Mouse (Mus musculus) brain, embryonic 14.5 days (tissue): Measurements from ENCODE around the gene Defb33. TPM values are rescaled to one million over a fixed set of nuclear protein-coding genes. Genes with fewer than 3 reads are reported as not detected.

Experiments used
- DNase-seq: peaks from one replicate; pipeline ENCODE4 v3.0.0-alpha.2; 2011; ENCODE audit warnings: low read depth
- CTCF ChIP-seq: fragments of 200-500 bp; IDR thresholded peaks from 2 replicates; pipeline ENCODE4 v1.5.1; 2012; ENCODE audit warnings: inconsistent platforms, mild to moderate bottlenecking, moderate library complexity, borderline replicate concordance; ENCODE audit not compliant: insufficient read depth, insufficient read length; ENCODE audit errors: extremely low read depth
- POLR2A ChIP-seq: fragments of 200-500 bp; IDR thresholded peaks from 2 replicates; pipeline ENCODE4 v1.6.1; 2012; ENCODE audit warnings: mild to moderate bottlenecking, inconsistent platforms, borderline replicate concordance; ENCODE audit not compliant: poor library complexity, insufficient read depth, insufficient read length, severe bottlenecking; ENCODE audit errors: extremely low read depth
- polyA plus RNA-seq: library from polyadenylated mRNA; depleted of rRNA; stranded (reverse); fragments of >200 nt; gene quantifications from 2 replicates; pipeline ENCODE4 v1.2.3, GENCODE M21; 2012; rRNA removed

Defb33 gene
- not detected in 2 replicates for polyA plus RNA-seq

DNA sequence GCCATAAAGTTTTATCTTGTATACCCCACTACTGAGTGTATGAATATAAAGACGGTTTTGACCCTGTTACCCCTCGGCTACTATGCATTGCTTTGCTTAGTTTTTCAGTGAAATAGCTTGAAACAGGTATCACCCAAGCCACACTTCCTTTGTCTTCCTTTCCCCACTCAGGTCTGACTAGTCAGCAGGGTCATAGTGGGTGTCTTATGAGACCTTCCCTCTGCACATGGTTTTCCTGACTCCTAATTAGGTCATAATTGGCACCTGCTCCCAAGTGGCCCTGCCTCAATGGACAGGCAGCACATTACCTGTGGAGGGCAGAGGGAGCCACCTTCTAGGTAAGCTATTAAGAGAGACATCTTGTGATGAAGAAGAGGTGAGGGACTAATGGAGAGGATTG lies at the start of gene Defb33:
Defb33 (plus strand) TSS at position 301 of the 400 bp plus-strand sequence.
- TF ChIP-seq POLR2A: no peak
- TF ChIP-seq CTCF: no peak

GRCm38 (mm10) chr8:20874608-20875007 lies 17.9 kb upstream of the Defb33 start:
- TF ChIP-seq POLR2A: no peak
- TF ChIP-seq CTCF: no peak
- DNase-seq: no peak

More for the DNA sequence above, at the start of gene Defb33:
- no peak for DNase-seq

DNA sequence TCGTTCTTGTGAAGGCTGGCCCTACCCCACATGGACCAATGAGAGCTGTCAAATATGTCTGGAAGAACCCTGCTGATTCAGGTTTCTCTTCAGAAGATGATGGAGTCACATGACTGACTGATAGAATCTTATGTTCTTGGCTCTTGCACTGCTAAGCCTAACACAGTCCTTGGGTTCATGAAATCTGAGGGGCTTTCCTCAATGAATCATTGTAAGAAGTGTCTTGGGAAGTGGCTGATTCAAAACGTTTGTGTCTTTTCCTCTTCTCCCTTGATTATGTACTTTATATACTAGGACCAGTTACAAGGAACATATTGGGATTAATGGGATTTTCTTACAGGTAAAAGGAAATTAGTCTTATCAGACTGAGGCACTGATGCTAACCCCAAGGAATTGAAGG lies 10.1 kb downstream of the Defb33 start, which contains the start of gene Gm15056:
Gm15056 (minus strand) TSS at position 101 of the 400 bp plus-strand sequence.
- DNase-seq: no peak
- TF ChIP-seq CTCF (no peak), POLR2A (no peak)

DNA sequence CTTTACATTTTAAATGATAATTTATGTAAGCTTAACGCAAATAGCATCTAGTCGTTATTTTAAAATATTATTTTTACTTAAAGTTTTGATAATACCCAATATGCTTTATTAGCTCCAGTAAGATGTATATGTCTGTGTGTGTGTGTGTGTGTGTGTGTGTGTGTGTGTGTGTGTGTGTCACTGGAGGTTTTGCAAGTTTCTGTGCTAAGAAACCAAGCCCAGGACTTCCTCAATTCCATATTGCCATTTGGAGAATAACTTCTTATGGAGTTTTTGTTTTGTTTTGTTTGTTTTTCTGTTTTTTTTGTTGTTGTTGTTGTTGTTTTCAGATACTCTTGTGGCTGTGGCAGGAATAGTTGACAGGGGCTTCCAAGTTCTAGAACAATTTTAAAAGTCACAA lies 14.7 kb downstream of the Defb33 start:
- DNase-seq: no peak
- TF ChIP-seq CTCF: no peak
- TF ChIP-seq POLR2A: no peak

DNA sequence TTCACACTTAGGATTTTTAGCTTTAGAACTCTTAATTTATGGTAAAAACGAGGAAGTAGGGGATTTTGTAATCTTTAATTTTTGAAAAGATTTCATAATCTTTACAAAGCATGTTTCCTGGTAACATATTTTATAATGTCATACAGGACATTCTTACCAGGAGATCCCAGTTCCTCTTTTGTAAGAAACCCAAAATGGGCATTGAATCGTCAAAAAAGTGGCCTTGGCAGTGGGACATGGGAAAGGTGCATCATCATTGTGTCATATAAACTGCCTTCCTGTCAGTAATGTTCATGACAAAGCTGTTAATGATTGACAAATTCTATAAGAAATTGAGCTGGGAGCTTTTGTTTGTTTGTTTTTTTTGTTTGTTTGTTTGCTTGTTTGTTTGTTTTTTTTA lies 15.8 kb downstream of the Defb33 start:
- TF ChIP-seq POLR2A (no peak), CTCF (no peak)
- no peak for DNase-seq

GRCm38 (mm10) chr8:20912288-20912687 lies 19.8 kb downstream of the Defb33 start:
- no peak for DNase-seq
- TF ChIP-seq POLR2A: no peak
- no peak for TF ChIP-seq CTCF

- no peak for TF ChIP-seq POLR2A
- TF ChIP-seq CTCF: no peak
- DNase-seq: no peak
Observed at GRCm38 (mm10) chr8:20921971-20922370, 29.5 kb downstream of the Defb33 start, which contains the start of gene Gm6040. Gm6040 (minus strand) TSS chr8:20922071.

DNA sequence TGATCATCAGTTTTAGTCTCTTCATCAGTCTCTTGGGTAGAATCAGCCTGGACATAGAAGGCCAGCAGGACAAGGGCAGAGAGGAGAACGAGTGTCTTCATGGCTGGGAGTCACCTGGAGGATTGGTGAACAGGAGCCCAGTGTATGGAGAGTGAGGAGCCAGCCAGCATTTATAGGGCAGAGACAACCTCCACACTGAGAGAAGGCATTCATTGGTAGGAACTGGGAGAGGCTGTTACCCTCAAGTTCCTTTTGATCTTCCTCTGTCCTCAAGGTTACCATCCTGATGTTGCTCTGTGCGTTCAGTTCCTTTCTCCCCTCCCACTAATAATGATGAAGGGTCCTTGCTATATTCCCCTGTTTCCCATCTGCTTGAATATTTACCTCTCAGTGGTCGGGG lies 52.1 kb downstream of the Defb33 start, which contains the start of gene AY761185:
AY761185 (minus strand) TSS at position 101 of the 400 bp plus-strand sequence.
- TF ChIP-seq CTCF (no peak), POLR2A (no peak)
- no peak for DNase-seq

Other genes starting within 250 kb of the Defb33 start
- not detected in 2 replicates for gene Gm15056, start 10.0 kb downstream of the Defb33 start, polyA plus RNA-seq
- not detected in 2 replicates for gene Gm6040, start 29.4 kb downstream of the Defb33 start, polyA plus RNA-seq
- gene AY761185, start 52.0 kb downstream of the Defb33 start, polyA plus RNA-seq: not detected in 2 replicates
- not detected in 2 replicates for gene Defa21, start 132.9 kb downstream of the Defb33 start, polyA plus RNA-seq
- not detected in 2 replicates for gene Defa23, start 162.4 kb downstream of the Defb33 start, polyA plus RNA-seq
- not detected in 2 replicates for gene Defa35, start 172.4 kb downstream of the Defb33 start, polyA plus RNA-seq
- not detected in 2 replicates for gene Defa25, start 191.8 kb downstream of the Defb33 start, polyA plus RNA-seq
- gene Gm14851, start 203.4 kb downstream of the Defb33 start, polyA plus RNA-seq: not detected in 2 replicates
- not detected in 2 replicates for gene Defa30, start 242.0 kb downstream of the Defb33 start, polyA plus RNA-seq